Mouse (Mus musculus) olfactory bulb, adult 2 months (tissue): ENCODE measurements around the gene Adcy5. TPM values are rescaled to one million over a fixed set of nuclear protein-coding genes. Genes with fewer than 3 reads are reported as not detected.

Source experiments
- H3K27ac ChIP-seq: fragments of 200-500 bp; 2 replicates; pipeline ENCODE4 v1.5.1; 2012; ENCODE audit warnings: low read depth, low read length; ENCODE audit not compliant: insufficient read depth
- H3K4me1 ChIP-seq: fragments of 200-500 bp; 2 replicates; pipeline ENCODE4 v1.6.1; 2012; ENCODE audit warnings: low read length; ENCODE audit not compliant: control insufficient read depth, insufficient read depth
- H3K4me3 ChIP-seq: fragments of 200-500 bp; 2 replicates; pipeline ENCODE4 v1.5.1; 2012; ENCODE audit warnings: mild to moderate bottlenecking, low read depth, low read length, moderate library complexity; ENCODE audit not compliant: insufficient read depth
- CTCF ChIP-seq: fragments of 200-500 bp; IDR thresholded peaks from 2 replicates; pipeline ENCODE4 v1.5.1; 2012; ENCODE audit warnings: low read depth, mild to moderate bottlenecking, low read length, moderate library complexity; ENCODE audit not compliant: insufficient read depth
- POLR2A ChIP-seq: fragments of 200-500 bp; IDR thresholded peaks from 2 replicates; pipeline ENCODE4 v1.6.1; 2012; ENCODE audit warnings: mild to moderate bottlenecking, low read depth, low read length, moderate library complexity; ENCODE audit not compliant: insufficient read depth
- WGBS: fragments of 180-500 bp; shearing (Covaris S2); methylation state at CpG from one replicate; pipeline ENCODE4 v1.1.7; 2018; 5-methylcytosine and 5-hydroxymethylcytosine counted together
- polyA plus RNA-seq: library from polyadenylated mRNA; stranded (reverse); fragments of >200 nt; gene quantifications from 2 replicates; pipeline ENCODE4 v1.2.4, GENCODE M21; 2012; ENCODE audit warnings: low replicate concordance; ENCODE audit not compliant: missing spikeins, insufficient read depth, insufficient read length

Gene Adcy5
- polyA plus RNA-seq, 1 experiment = not detected

- Histone ChIP-seq H3K27ac (no peak overlapping the region), H3K4me3 (no peak overlapping the region), H3K4me1 (peaks cover 43% of the 10 kb centered on the region)
- 68% methylated on average over 6 of the region's 6 CpGs for WGBS
- TF ChIP-seq POLR2A = no peak
- no peak for TF ChIP-seq CTCF
These were observed 62.3 kb downstream of the Adcy5 start for GRCm38 (mm10) chr16:35216826-35217491.

DNA sequence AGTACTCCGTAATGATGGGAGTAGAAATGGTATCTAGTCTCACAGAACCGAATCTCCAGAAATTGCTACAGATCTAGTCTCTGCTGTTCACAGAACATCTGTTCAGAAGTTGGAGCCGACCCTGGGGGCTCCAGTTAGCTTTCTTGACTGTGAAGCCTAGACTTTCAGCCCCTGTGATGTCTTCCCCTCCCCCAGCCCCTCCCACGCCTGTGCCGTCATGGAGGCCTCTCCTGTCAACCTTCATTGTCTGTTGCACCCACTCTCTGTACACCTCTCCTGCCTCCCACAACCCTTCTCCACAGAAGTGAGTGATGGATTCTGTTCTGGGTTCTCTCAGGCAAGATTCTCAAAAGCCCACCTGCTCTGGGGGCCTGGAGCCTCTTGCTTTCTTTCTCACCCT lies 65.7 kb downstream of the Adcy5 start:
- 63% methylated on average over 5 of the region's 5 CpGs for WGBS
- peaks cover 36% of the 10 kb centered on the region for H3K4me1 ChIP-seq

DNA sequence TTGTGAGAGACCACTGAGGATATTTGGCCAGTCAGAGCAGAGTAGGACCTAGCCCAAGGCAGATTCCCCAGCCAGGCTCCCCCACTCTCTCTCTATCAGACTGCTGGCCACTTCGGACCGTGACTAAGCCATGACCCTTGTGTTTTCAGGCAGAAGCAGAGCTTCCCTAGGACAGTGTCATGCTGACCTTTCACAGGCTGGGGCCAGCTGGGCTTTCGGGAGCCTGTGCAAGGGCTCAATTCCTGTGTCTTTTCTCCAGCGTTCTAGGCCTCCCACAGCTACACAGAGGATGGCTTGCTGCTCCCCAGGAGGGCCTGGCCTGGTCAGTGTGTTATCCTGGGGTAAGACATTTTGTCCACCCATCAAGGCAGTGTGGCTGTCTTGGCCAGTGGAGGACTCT lies 66.9 kb downstream of the Adcy5 start:
- no peak overlapping the region for H3K4me3 ChIP-seq
- H3K27ac ChIP-seq = no peak overlapping the region
- 83% methylated on average over 4 of the region's 4 CpGs for WGBS
- H3K4me1 ChIP-seq = peaks cover 28% of the 10 kb centered on the region
- TF ChIP-seq CTCF (no peak), POLR2A (no peak)

More for the DNA sequence above, 65.7 kb downstream of the Adcy5 start:
- Histone ChIP-seq H3K4me3 (no peak overlapping the region), H3K27ac (no peak overlapping the region)
- TF ChIP-seq CTCF (no peak), POLR2A (no peak)

DNA sequence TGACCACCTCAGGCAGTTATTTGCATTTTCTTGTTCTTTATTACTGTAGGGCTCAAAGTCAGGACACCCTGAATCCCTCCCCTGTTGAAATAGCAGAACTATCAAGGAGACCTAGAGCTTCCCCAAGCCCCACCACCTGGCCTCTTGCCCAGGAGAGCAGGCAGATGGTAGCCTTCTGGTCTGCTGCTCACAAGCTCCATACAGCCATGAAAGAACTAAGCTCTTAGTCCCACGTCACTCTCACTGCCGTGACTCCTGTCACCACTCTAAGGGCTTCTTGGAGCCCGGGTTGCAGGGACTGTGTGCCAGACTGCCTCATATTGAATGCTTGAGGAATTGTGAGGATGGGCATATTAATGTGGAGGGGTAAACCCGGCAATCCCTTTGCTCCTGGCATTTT lies 69.3 kb downstream of the Adcy5 start:
- TF ChIP-seq POLR2A (no peak), CTCF (no peak)
- no peak overlapping the region for H3K27ac ChIP-seq
- no peak overlapping the region for H3K4me3 ChIP-seq
- H3K4me1 ChIP-seq = peaks cover 22% of the 10 kb centered on the region
- WGBS = 67% methylated on average over 4 of the region's 4 CpGs

DNA sequence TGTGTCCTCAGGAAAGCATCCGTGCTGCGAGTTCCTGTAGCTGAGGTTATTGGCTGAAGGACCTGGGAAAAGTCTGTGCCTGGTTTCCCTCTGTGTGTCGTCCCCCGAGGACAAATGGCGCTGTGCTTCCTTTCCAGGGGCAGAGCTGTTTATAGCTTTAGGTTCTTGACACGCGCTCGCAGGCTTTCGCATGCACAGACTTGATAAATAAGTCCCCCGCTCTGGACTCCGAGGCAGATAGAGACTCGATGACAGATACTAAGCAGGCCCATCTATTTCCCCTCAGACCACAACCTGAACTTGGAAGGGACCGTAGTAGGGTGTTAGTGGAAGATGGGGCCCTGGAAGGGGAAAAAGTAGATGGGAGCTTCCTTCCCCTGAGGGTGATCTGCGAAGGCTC lies 70.0 kb downstream of the Adcy5 start:
- Histone ChIP-seq H3K27ac (no peak overlapping the region), H3K4me1 (peaks cover 28% of the 10 kb centered on the region), H3K4me3 (no peak overlapping the region)
- WGBS = 89% methylated on average over 14 of the region's 14 CpGs
- no peak for TF ChIP-seq POLR2A
- TF ChIP-seq CTCF = no peak

- TF ChIP-seq CTCF = no peak
- TF ChIP-seq POLR2A = no peak
- 44% methylated on average over 11 of the region's 11 CpGs for WGBS
- H3K27ac ChIP-seq = no peak overlapping the region
- no peak overlapping the region for H3K4me3 ChIP-seq
- H3K4me1 ChIP-seq = peaks cover 37% of the 10 kb centered on the region
These were observed 74.9 kb downstream of the Adcy5 start for GRCm38 (mm10) chr16:35229582-35229981.

- no peak for TF ChIP-seq CTCF
- TF ChIP-seq POLR2A = no peak
- Histone ChIP-seq H3K27ac (no peak overlapping the region), H3K4me3 (no peak overlapping the region), H3K4me1 (peaks cover 40% of the 10 kb centered on the region)
- WGBS = 36% methylated on average over 14 of the region's 14 CpGs
These were observed 77.6 kb downstream of the Adcy5 start for GRCm38 (mm10) chr16:35232153-35232750.

DNA sequence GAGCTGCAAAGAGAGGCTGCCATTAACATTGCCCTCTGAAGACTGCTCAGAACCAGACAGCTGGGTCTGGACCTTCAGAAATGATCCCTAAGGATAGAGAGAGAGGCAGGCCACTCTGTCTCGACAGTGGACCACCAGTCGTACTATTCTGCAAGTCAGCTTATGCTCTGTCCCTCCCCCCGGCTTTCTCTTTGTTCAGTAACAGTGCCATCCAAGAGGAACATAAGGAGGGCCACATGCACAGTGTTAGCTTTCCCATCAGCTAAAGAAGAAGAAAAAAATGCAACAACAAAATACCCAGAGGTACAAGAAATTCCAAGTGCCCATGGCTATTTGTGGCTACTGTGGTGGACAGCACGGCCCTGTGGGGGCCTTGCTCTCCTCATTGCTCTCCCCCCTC lies 78.7 kb downstream of the Adcy5 start:
- WGBS = 95% methylated on average over 4 of the region's 4 CpGs
- TF ChIP-seq CTCF (no peak), POLR2A (no peak)
- H3K27ac ChIP-seq = no peak overlapping the region
- peaks cover 40% of the 10 kb centered on the region for H3K4me1 ChIP-seq
- H3K4me3 ChIP-seq = no peak overlapping the region

GRCm38 (mm10) chr16:35237091-35237490 lies 82.4 kb downstream of the Adcy5 start:
- H3K4me3 ChIP-seq = no peak overlapping the region
- H3K4me1 ChIP-seq = peaks cover 20% of the 10 kb centered on the region
- 83% methylated on average over 7 of the region's 7 CpGs for WGBS
- TF ChIP-seq CTCF = no peak
- TF ChIP-seq POLR2A = no peak
- no peak overlapping the region for H3K27ac ChIP-seq
